ENCODE assay signal across 10 mouse cellular contexts in genomic region chr5:124506731-124507359, GRCm38 (mm10). TPM values are rescaled to one million over a fixed set of nuclear protein-coding genes. Genes with fewer than 3 reads are reported as not detected.
A peak's percentile ranks its signal among the peaks of the same experiment; 100 is the strongest.
DNase-seq lines count a peak whose midpoint lies in the region; ATAC-seq and TF ChIP-seq lines count a peak whose summit lies in the region.
"Had no signal": no experiment of that assay in that cellular context is flagged by ENCODE, and none has a peak within 500 bp of the region (broad histone marks: within the 10 kb centered on the region; RNA-seq: fewer than 3 reads in every experiment).

No protein-coding gene starts in this region.

- no peak; the same call in 1 of the 2 replicates for ATAC-seq in kidney, postnatal 0 days (replicated peaks; ENCODE audit: low FRiP score, low read depth)
- ATAC-seq in stomach, postnatal 0 days (ENCODE audit: low FRiP score, low TSS enrichment), result peak; percentile 7; the same call in 1 of the 2 replicates
- ATAC-seq: liver, embryonic 12.5 days had no signal

- H3K27ac ChIP-seq in kidney, postnatal 0 days, result 0 out of 2 replicates have a peak overlapping the region, but pooled peaks have one; percentile 2
- 0 out of 2 replicates have a peak overlapping the region, but pooled peaks have one; percentile 30 for H3K27ac ChIP-seq in stomach, postnatal 0 days (replicated peaks)
- H3K27ac ChIP-seq: liver, embryonic 12.5 days had no signal

- H3K4me2 ChIP-seq in kidney, postnatal 0 days (ENCODE audit: low read length), result no peak overlapping the region
- no peak overlapping the region for H3K4me2 ChIP-seq in stomach, postnatal 0 days (replicated peaks; ENCODE audit: low read depth)
- H3K4me2 ChIP-seq: liver, embryonic 12.5 days had no signal

- H3K9ac ChIP-seq in kidney, postnatal 0 days (ENCODE audit: low read depth, low read length), result no peak overlapping the region
- H3K9ac ChIP-seq in stomach, postnatal 0 days (ENCODE audit: low read length), result peak overlapping the region; percentile 31; the same call in 1 of the 2 replicates
- H3K9ac ChIP-seq: liver, embryonic 12.5 days had no signal

- 47% methylated on average over 10 of the region's 10 CpGs for WGBS in lung, adult 2 months
- WGBS in kidney, postnatal 0 days, result 34% methylated on average over 10 of the region's 10 CpGs
- 19% methylated on average over 10 of the region's 10 CpGs for whole genome bisulfite sequencing in stomach, postnatal 0 days

- TF ChIP-seq POLR2A in lung, adult 2 months (IDR thresholded peaks at IDR 0.05; ENCODE audit: borderline replicate concordance, extremely low read depth, low read depth, low read length), result no peak

- no peaks in the 10 kb centered on the region for H3K9me3 ChIP-seq in kidney, postnatal 0 days (replicated peaks; ENCODE audit: low read length)
- no peaks in the 10 kb centered on the region for H3K9me3 ChIP-seq in stomach, postnatal 0 days (ENCODE audit: control insufficient read depth, low read length)
- H3K9me3 ChIP-seq: liver, embryonic 12.5 days had no signal

- TF ChIP-seq CTCF in lung, adult 2 months (IDR thresholded peaks at IDR 0.05; ENCODE audit: insufficient read depth, low read length), result no peak
- no peak for TF ChIP-seq CTCF in kidney, postnatal 0 days (IDR thresholded peaks at IDR 0.05; ENCODE audit: low read depth)
- peak; percentile 21; the same call in 1 of the 2 replicates for TF ChIP-seq CTCF in stomach, postnatal 0 days (IDR thresholded peaks at IDR 0.05; ENCODE audit: low read depth)

- TF ChIP-seq EP300 in stomach, postnatal 0 days (optimal IDR thresholded peaks at IDR 0.05), result no peak

- no peak overlapping the region for H3K4me3 ChIP-seq in lung, adult 2 months (replicated peaks; ENCODE audit: extremely low read depth, low read depth, low read length)
- no peak overlapping the region for H3K4me3 ChIP-seq in kidney, postnatal 0 days (replicated peaks; ENCODE audit: low read depth, low read length)
- no peak overlapping the region for H3K4me3 ChIP-seq in stomach, postnatal 0 days (ENCODE audit: low read depth, low read length)
- H3K4me3 ChIP-seq: liver, embryonic 12.5 days had no signal

- peak; percentile 88 for DNase-seq in gastrocnemius, adult 18-20 months (ENCODE audit: low spot score)
- no peak for DNase-seq in gastrocnemius, postnatal 4 days (ENCODE audit: low spot score in 2 of 2)
- peak; percentile 38 for DNase-seq in lung, adult 2 months
- DNase-seq in lung, postnatal 10 days, result no peak
- no peak for DNase-seq in kidney, postnatal 0 days (ENCODE audit: low spot score)
- DNase-seq in stomach, postnatal 0 days (ENCODE audit: low spot score), result peak; percentile 45
- DNase-seq in thymus, postnatal 36 days, result no peak
- DNase-seq in urinary bladder, postnatal 10 days (ENCODE audit: low spot score), result no peak
- DNase-seq: cerebellum, adult 9-11 months had no signal

- peaks cover 14% of the 10 kb centered on the region for H3K36me3 ChIP-seq in kidney, postnatal 0 days (ENCODE audit: insufficient read depth, low read length)
- peaks cover 2% of the 10 kb centered on the region; the same call in 1 of the 2 replicates for H3K36me3 ChIP-seq in stomach, postnatal 0 days (ENCODE audit: control insufficient read depth, insufficient read depth, low read length)

- H3K4me1 ChIP-seq in lung, adult 2 months (ENCODE audit: control insufficient read depth, insufficient read depth, low read length), result peaks cover 2% of the 10 kb centered on the region; the same call in 1 of the 2 replicates
- no peaks in the 10 kb centered on the region; the same call in 1 of the 2 replicates for H3K4me1 ChIP-seq in kidney, postnatal 0 days (replicated peaks; ENCODE audit: insufficient read depth, low read length)
- H3K4me1 ChIP-seq in stomach, postnatal 0 days (replicated peaks; ENCODE audit: control insufficient read depth, insufficient read depth), result no peaks in the 10 kb centered on the region
- H3K4me1 ChIP-seq: liver, embryonic 12.5 days had no signal

- H3K27me3 ChIP-seq in kidney, postnatal 0 days (ENCODE audit: insufficient read depth, low read length), result no peaks in the 10 kb centered on the region
- H3K27me3 ChIP-seq in stomach, postnatal 0 days (ENCODE audit: control insufficient read depth, insufficient read depth, low read length), result no peaks in the 10 kb centered on the region

RNA-seq across cellular contexts. Expression of gene Snrnp35, which starts 23.9 kb away (rescaled TPM):
- 10 to 100 TPM; 21.0 to 28.1 TPM for total RNA-seq in gastrocnemius, adult 18-20 months (2021)
- total RNA-seq in gastrocnemius, postnatal 4 days (2021), result 10 to 100 TPM; 26.7 to 32.0 TPM
- 3.0 and 4.8 TPM in 2 replicates for polyA plus RNA-seq in lung, adult 2 months (2012; rRNA removed)
- polyA plus RNA-seq in kidney, postnatal 0 days (2015; fragmentation: Nextera tagmentation; extraction: Ambion mirVana), result 17.1 and 21.3 TPM in 2 replicates
- 9.1 and 10.8 TPM in 2 replicates for polyA plus RNA-seq in stomach, postnatal 0 days (2015; fragmentation: Nextera tagmentation; extraction: Ambion mirVana)

RNA-seq across cellular contexts. Expression of gene Rilpl1, which starts 24.3 kb away (rescaled TPM):
- 100 to 1,000 TPM; 261 to 262 TPM for total RNA-seq in gastrocnemius, adult 18-20 months (2021)
- total RNA-seq in gastrocnemius, postnatal 4 days (2021), result 10 to 100 TPM; 60.9 to 75.3 TPM
- polyA plus RNA-seq in lung, adult 2 months (2012; rRNA removed), result 24.4 and 26.0 TPM in 2 replicates
- 24.2 and 27.2 TPM in 2 replicates for polyA plus RNA-seq in kidney, postnatal 0 days (2015; fragmentation: Nextera tagmentation; extraction: Ambion mirVana)
- polyA plus RNA-seq in stomach, postnatal 0 days (2015; fragmentation: Nextera tagmentation; extraction: Ambion mirVana), result 9.0 and 9.3 TPM in 2 replicates

RNA-seq across cellular contexts. Expression of gene Rilpl2, which starts 28.7 kb away (rescaled TPM):
- 1 to 10 TPM; 4.6 to 5.6 TPM for total RNA-seq in gastrocnemius, adult 18-20 months (2021)
- 10 to 100 TPM; 10.3 to 12.8 TPM for total RNA-seq in gastrocnemius, postnatal 4 days (2021)
- 19.6 and 20.6 TPM in 2 replicates for polyA plus RNA-seq in lung, adult 2 months (2012; rRNA removed)
- polyA plus RNA-seq in kidney, postnatal 0 days (2015; fragmentation: Nextera tagmentation; extraction: Ambion mirVana), result 41.9 and 44.7 TPM in 2 replicates
- polyA plus RNA-seq in stomach, postnatal 0 days (2015; fragmentation: Nextera tagmentation; extraction: Ambion mirVana), result 19.3 and 20.7 TPM in 2 replicates

RNA-seq across cellular contexts. Expression of gene Tmed2, which starts 33.6 kb away (rescaled TPM):
- 100 to 1,000 TPM; 145 to 151 TPM for total RNA-seq in gastrocnemius, adult 18-20 months (2021)
- total RNA-seq in gastrocnemius, postnatal 4 days (2021), result 100 to 1,000 TPM; 174 to 192 TPM
- 112 and 149 TPM in 2 replicates for polyA plus RNA-seq in lung, adult 2 months (2012; rRNA removed)
- 561 and 572 TPM in 2 replicates for polyA plus RNA-seq in kidney, postnatal 0 days (2015; fragmentation: Nextera tagmentation; extraction: Ambion mirVana)
- 544 and 572 TPM in 2 replicates for polyA plus RNA-seq in stomach, postnatal 0 days (2015; fragmentation: Nextera tagmentation; extraction: Ambion mirVana)

RNA-seq across cellular contexts. Expression of gene Ddx55, which starts 45.8 kb away (rescaled TPM):
- 1 to 10 TPM; 4.1 to 4.2 TPM for total RNA-seq in gastrocnemius, adult 18-20 months (2021)
- total RNA-seq in gastrocnemius, postnatal 4 days (2021), result 10 to 100 TPM in 1 of 2 experiments, 1 to 10 TPM in 1; 7.4 to 11.1 TPM
- polyA plus RNA-seq in lung, adult 2 months (2012; rRNA removed), result 11.0 and 12.9 TPM in 2 replicates
- polyA plus RNA-seq in kidney, postnatal 0 days (2015; fragmentation: Nextera tagmentation; extraction: Ambion mirVana), result 7.5 and 8.3 TPM in 2 replicates
- polyA plus RNA-seq in stomach, postnatal 0 days (2015; fragmentation: Nextera tagmentation; extraction: Ambion mirVana), result 5.8 and 6.1 TPM in 2 replicates

Comparison
In these comparisons a context has a peak if more than half of its experiments do, and no peak if none do; other contexts are left out.
1. DNase-seq: peak in gastrocnemius, adult 18-20 months (single experiment), lung, adult 2 months (single experiment) and stomach, postnatal 0 days (single experiment); none in gastrocnemius, postnatal 4 days (0 of 2), lung, postnatal 10 days (single experiment), kidney, postnatal 0 days (single experiment), thymus, postnatal 36 days (0 of 2) and urinary bladder, postnatal 10 days (single experiment).